Mouse (Mus musculus) E14TG2a.4 (cell line): ENCODE measurements around the gene Ppm1d.

Source experiments
- H3K27me3 ChIP-seq: 2 replicates; pipeline ENCODE4 v1.6.1; 2014; ENCODE audit warnings: low read length, control low read depth; ENCODE audit not compliant: insufficient read depth
- H3K36me3 ChIP-seq: 2 replicates; pipeline ENCODE4 v1.6.1; 2014; ENCODE audit warnings: low read length, control low read depth; ENCODE audit not compliant: insufficient read depth
- H3K4me1 ChIP-seq: replicated peaks from 2 replicates; pipeline ENCODE4 v1.6.1; 2014; ENCODE audit warnings: low read depth, low read length, control low read depth
- H3K4me3 ChIP-seq: replicated peaks from 2 replicates; pipeline ENCODE4 v1.5.1; 2014; ENCODE audit warnings: mild to moderate bottlenecking, low read length
- H3K9me3 ChIP-seq: 2 replicates; pipeline ENCODE4 v1.6.1; 2014; ENCODE audit warnings: low read length, control low read depth
- CTCF ChIP-seq: conservative IDR thresholded peaks from 2 replicates; pipeline ENCODE4 v1.5.1; 2014; ENCODE audit warnings: low read length
- NANOG ChIP-seq: IDR thresholded peaks from 2 replicates; pipeline ENCODE4 v1.6.1; 2014; ENCODE audit warnings: borderline replicate concordance, low read length, mixed read lengths
- POU5F1 ChIP-seq: IDR thresholded peaks from 2 replicates; pipeline ENCODE4 v1.6.1; 2014; ENCODE audit warnings: low read length, borderline replicate concordance

The Ppm1d gene

DNA sequence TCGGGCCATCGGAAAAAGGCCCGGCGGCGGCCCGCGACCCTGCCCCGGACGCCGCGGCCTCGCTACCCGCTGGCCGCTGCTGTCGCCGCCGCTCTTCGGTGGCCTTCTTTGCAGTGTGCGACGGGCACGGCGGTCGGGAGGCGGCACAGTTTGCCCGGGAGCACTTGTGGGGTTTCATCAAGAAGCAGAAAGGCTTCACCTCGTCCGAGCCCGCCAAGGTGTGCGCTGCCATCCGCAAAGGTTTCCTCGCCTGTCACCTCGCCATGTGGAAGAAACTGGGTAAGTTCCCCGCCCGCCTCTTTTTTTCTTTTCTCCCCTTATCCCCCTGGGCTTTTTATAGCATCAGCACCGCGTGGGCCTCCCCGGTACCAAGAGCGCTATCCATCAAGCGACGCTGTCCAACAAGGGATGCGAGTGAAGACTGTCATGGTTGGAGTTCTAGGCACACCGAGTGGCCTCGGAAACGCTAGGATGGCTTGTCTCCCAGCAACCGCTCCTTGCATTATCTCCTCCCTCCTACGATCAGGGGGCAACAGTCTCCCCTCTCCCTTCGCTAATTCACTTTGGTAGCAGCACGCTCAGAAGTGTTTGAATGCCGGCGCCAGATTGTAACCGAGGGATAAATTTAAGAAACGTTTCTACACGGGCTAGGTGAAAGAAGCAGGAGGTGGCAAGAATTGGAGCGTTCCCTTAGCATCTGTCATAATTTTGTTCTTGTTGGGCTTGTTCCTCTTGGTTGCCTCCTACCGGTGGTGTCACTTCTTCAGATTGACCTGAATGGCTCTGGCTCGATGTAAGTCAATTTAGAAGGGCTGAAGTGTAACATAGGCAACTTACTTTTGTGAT lies 824 bp downstream of the Ppm1d start:
- TF ChIP-seq CTCF, result 0 out of 2 replicates have a peak, but pooled peaks have one; percentile 14
- no peak for TF ChIP-seq POU5F1
- no peak for TF ChIP-seq NANOG
- Histone ChIP-seq H3K4me3 (peak overlapping the region; percentile 93), H3K9me3 (no peaks in the 10 kb centered on the region), H3K4me1 (peaks cover 26% of the 10 kb centered on the region), H3K36me3 (peaks cover 34% of the 10 kb centered on the region), H3K27me3 (no peaks in the 10 kb centered on the region)

DNA sequence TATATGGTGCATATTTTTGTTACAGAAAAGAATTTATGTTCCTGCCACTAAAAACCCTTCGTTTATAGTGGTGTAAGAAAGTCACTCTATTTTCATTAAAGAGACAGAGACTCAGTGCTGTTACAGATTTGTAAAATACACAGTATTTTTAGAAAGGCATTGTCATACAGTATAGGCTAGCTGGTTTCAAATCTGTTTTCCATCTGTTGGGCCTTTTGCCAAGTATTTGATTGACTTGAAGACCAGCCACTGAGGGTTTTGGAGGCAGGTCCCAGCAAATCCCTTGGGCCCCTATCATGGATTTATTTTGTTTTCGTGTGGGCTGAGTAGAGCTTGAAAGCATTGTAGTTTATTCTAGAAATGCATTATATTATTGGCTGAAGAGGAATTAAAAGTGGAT lies 1.8 kb downstream of the Ppm1d start:
- TF ChIP-seq CTCF (no peak), NANOG (no peak), POU5F1 (no peak)
- Histone ChIP-seq H3K4me3 (peak overlapping the region; percentile 93), H3K27me3 (no peaks in the 10 kb centered on the region), H3K4me1 (peaks cover 26% of the 10 kb centered on the region), H3K36me3 (peaks cover 36% of the 10 kb centered on the region), H3K9me3 (no peaks in the 10 kb centered on the region)

DNA sequence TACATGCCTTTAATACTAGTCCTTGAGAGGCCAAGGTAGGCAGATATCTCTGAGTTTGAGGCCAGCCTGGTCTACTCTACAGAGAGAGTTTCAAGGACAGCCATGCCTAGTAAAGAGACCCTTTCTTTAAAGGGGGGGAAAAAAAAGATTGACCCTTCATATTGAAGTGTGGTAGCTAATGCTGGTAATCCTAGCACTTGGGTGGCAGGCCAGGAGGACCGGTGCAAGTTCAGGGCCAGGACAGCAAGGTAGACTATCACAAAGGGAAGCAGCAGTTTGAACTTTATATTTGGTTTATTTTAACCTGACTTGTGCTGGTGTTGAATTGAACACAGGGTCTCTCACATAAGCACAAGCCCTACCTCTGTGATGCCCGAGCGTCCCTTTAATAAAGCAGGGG lies 2.3 kb downstream of the Ppm1d start:
- no peak overlapping the region for H3K4me3 ChIP-seq
- no peaks in the 10 kb centered on the region for H3K27me3 ChIP-seq
- no peaks in the 10 kb centered on the region for H3K9me3 ChIP-seq
- peaks cover 26% of the 10 kb centered on the region for H3K4me1 ChIP-seq
- H3K36me3 ChIP-seq, result peaks cover 36% of the 10 kb centered on the region
- TF ChIP-seq NANOG (no peak), CTCF (no peak), POU5F1 (no peak)

DNA sequence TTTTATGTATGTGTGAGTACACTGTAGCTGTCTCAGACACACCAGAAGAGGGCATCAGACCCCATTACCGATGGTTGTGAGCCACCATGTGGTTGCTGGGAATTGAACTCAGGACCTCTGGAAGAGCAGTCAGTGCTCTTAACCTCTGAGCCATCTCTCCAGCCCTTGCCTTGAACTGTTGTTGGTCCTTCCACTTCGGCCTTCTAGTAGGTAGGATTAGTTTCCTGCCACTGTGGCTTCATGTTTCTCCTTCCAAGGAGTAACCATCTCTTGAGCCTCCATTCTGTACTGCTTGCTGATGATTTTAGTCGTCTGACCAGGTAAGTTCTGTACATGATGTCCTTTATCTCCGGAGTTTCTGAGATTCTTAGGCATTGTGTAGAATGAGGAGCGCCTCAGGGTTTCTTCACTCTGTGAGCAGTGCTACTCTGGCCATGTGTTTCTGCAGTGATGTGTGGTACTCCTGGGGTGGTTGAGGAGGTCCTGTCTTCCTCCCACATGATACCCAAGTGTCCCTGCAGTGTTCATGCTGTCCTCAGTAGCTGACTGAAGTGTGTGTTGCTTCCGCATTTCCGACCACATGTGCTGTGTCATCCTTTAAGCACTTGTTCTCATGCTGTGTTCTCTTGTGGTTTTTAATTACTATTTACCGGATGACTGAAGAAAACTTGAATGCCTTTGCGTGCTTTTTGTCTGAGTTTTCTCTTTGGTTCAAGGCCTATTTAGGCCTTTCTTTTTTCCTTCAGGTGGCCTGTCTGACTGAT lies 12.7 kb downstream of the Ppm1d start:
- peaks cover 34% of the 10 kb centered on the region for H3K36me3 ChIP-seq
- no peaks in the 10 kb centered on the region for H3K27me3 ChIP-seq
- no peak overlapping the region for H3K4me3 ChIP-seq
- no peak; the same call in 1 of the 2 replicates for TF ChIP-seq NANOG
- no peak for TF ChIP-seq POU5F1
- TF ChIP-seq CTCF, result no peak
- peaks cover 17% of the 10 kb centered on the region for H3K9me3 ChIP-seq
- H3K4me1 ChIP-seq, result no peaks in the 10 kb centered on the region

DNA sequence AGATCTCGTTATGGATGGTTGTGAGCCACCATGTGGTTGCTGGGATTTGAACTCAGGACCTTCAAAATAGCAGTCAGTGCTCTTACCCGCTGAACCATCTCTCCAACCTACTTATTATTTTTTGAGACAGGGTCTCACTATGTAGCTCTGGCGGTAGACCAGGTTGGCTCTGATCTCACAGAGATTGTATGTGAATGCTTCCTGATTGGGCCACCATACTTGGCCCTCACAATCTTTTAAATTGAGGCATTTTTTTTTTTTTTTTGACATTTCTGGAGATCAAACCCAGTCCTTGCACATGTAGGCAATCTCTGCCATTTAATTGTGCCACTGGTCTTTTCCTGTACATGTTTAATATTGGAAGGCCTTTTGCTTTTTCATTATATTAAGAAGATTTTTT lies 17.7 kb downstream of the Ppm1d start:
- TF ChIP-seq CTCF, result no peak
- no peak for TF ChIP-seq POU5F1
- TF ChIP-seq NANOG, result no peak
- H3K9me3 ChIP-seq, result peaks cover 14% of the 10 kb centered on the region
- no peak overlapping the region for H3K4me3 ChIP-seq
- no peaks in the 10 kb centered on the region for H3K4me1 ChIP-seq
- no peaks in the 10 kb centered on the region for H3K27me3 ChIP-seq
- peaks cover 59% of the 10 kb centered on the region for H3K36me3 ChIP-seq

DNA sequence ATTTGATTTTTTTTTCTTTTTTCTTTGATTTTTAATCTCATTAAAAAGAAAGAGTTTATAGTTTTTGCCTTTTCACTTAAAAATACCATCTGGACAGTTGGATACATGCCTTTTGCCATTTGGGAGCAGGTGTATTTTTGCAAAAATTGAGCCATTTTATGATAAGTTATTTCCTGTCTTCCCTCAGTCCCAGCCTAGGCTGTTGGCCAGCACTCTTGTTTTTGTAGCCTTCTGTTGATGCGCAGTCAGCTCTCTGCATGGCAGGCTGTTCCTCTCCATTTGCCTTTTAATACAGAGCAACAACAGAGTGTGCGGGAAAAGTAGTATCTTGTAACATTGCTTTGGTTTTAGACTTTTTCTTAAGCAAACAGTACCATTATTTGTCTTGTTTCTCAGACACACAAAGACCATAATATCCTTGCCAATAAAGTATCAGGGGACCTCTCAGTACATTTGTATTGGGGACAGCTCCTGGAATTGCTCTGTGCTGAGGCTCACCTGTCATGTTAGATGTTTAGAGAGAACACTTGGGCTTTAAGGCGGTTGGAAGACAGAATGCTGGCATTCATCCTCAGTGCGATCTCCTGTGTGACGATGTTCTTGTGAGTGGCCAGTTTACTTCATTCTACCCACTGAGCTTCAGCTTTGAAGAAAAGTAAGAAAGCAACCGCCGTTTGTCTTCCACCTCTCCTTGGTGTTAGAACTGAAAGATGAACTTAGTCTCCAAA lies 18.3 kb downstream of the Ppm1d start:
- Histone ChIP-seq H3K9me3 (peaks cover 8% of the 10 kb centered on the region), H3K4me1 (no peaks in the 10 kb centered on the region), H3K36me3 (peaks cover 55% of the 10 kb centered on the region), H3K4me3 (no peak overlapping the region), H3K27me3 (no peaks in the 10 kb centered on the region)
- TF ChIP-seq CTCF, result no peak
- TF ChIP-seq NANOG, result no peak
- TF ChIP-seq POU5F1, result no peak

DNA sequence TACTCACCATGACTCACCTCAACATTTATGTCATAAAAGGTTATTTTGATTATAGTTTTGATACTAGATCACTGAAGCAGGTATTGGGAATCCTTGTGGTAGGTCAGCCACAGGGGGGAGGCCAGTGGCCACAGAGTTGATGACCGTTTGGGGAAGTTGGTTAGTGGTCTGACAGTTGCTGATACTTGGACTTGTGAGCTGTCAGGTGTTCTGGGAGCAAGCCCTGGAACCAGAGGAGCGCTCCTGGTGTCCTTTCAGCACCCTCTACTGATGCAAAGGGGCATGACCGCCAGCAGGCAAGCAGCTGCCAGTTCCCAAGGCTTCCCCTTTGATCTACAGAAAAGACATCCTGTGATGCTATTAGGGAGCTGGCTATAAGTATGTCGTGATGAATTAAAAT lies 23.7 kb downstream of the Ppm1d start:
- H3K4me1 ChIP-seq, result no peaks in the 10 kb centered on the region
- H3K9me3 ChIP-seq, result no peaks in the 10 kb centered on the region
- no peak overlapping the region for H3K4me3 ChIP-seq
- peak; percentile 68 for TF ChIP-seq CTCF
- TF ChIP-seq NANOG, result no peak
- H3K36me3 ChIP-seq, result peaks cover 59% of the 10 kb centered on the region
- H3K27me3 ChIP-seq, result no peaks in the 10 kb centered on the region
